Mouse (Mus musculus) MEL (cell line): ENCODE results near the gene Olfr91. TPM values are rescaled to one million over a fixed set of nuclear protein-coding genes. Genes with fewer than 3 reads are reported as not detected.

Experiments used
- DNase-seq: peaks from one replicate; pipeline ENCODE4 v3.0.0; 2011; ENCODE audit warnings: low read depth, low spot score
- H3K27ac ChIP-seq: 2 replicates; pipeline ENCODE4 v1.5.1; 2012; ENCODE audit warnings: low read depth, mild to moderate bottlenecking, control low read depth, low read length, moderate library complexity; ENCODE audit not compliant: control insufficient read depth
- H3K27me3 ChIP-seq, 2 experiments: fragments of 150-350 bp in 1 of 2; sonication (generic) in 1 of 2; 2 replicates each; pipeline ENCODE4 v1.6.1; 2012; ENCODE audit warnings: low read length in 2 of 2, mild to moderate bottlenecking in 2 of 2, improper control_type of control experiment in 1 of 2, moderate library complexity in 1 of 2; ENCODE audit not compliant: insufficient read depth in 2 of 2, control insufficient read depth in 1 of 2
- H3K36me3 ChIP-seq, 2 experiments: 2 replicates each; pipeline ENCODE4 v1.6.1; 2012 to 2014; ENCODE audit warnings: low read length in 2 of 2, improper control_type of control experiment in 1 of 2, inconsistent platforms in 1 of 2, mild to moderate bottlenecking in 1 of 2; ENCODE audit not compliant: insufficient read depth in 2 of 2, control insufficient read depth in 1 of 2
- H3K4me1 ChIP-seq, 2 experiments: fragments of 150-350 bp in 1 of 2; sonication (generic) in 1 of 2; 2 replicates each; pipeline ENCODE4 v1.6.1; 2012; ENCODE audit warnings: low read length in 2 of 2, improper control_type of control experiment in 1 of 2, mild to moderate bottlenecking in 1 of 2; ENCODE audit not compliant: insufficient read depth in 2 of 2, control insufficient read depth in 1 of 2
- H3K4me3 ChIP-seq, 2 experiments: fragments of 150-350 bp in 1 of 2; sonication (generic) in 1 of 2; 2 replicates each; pipeline ENCODE4 v1.5.1; 2012; ENCODE audit warnings: low read depth in 2 of 2, low read length in 2 of 2, mild to moderate bottlenecking in 2 of 2, moderate library complexity in 2 of 2, control low read depth in 1 of 2, improper control_type of control experiment in 1 of 2; ENCODE audit not compliant: control insufficient read depth in 1 of 2, insufficient read depth in 1 of 2
- H3K79me2 ChIP-seq: 2 replicates; pipeline ENCODE4 v1.6.1; 2012; ENCODE audit warnings: mild to moderate bottlenecking, low read length, moderate library complexity; ENCODE audit not compliant: control insufficient read depth, poor library complexity, insufficient read depth
- H3K9ac ChIP-seq: 2 replicates; pipeline ENCODE4 v1.6.1; 2012; ENCODE audit warnings: low read depth, mild to moderate bottlenecking, control low read depth, low read length, moderate library complexity; ENCODE audit not compliant: control insufficient read depth, poor library complexity, severe bottlenecking
- H3K9me3 ChIP-seq: fragments of 150-350 bp; sonication (generic); replicated peaks from 2 replicates; pipeline ENCODE4 v1.6.1; 2012; ENCODE audit warnings: mild to moderate bottlenecking, low read length, improper control_type of control experiment, moderate library complexity; ENCODE audit not compliant: insufficient read depth
- BHLHE40 ChIP-seq: IDR thresholded peaks from 2 replicates; pipeline ENCODE4 v1.6.1; 2012; ENCODE audit warnings: low read depth, mild to moderate bottlenecking, inconsistent platforms, low read length, improper control_type of control experiment, borderline replicate concordance
- CHD1 ChIP-seq: IDR thresholded peaks from 2 replicates; pipeline ENCODE4 v1.6.1; 2012; ENCODE audit warnings: low read depth, mild to moderate bottlenecking, inconsistent platforms, low read length, improper control_type of control experiment
- ELF1 ChIP-seq: IDR thresholded peaks from 2 replicates; pipeline ENCODE4 v1.6.1; 2014; ENCODE audit warnings: low read depth, mild to moderate bottlenecking, inconsistent platforms, low read length, improper control_type of control experiment, moderate library complexity
- GABPA ChIP-seq: IDR thresholded peaks from 2 replicates; pipeline ENCODE4 v1.6.1; 2012; ENCODE audit warnings: low read depth, mild to moderate bottlenecking, inconsistent platforms, low read length, improper control_type of control experiment, moderate library complexity
- JUND ChIP-seq: IDR thresholded peaks from 2 replicates; pipeline ENCODE4 v1.6.1; 2011; ENCODE audit warnings: low read depth, mild to moderate bottlenecking, improper control_type of control experiment, low read length
- MAFK ChIP-seq: IDR thresholded peaks from 2 replicates; pipeline ENCODE4 v1.6.1; 2011; ENCODE audit warnings: low read depth, mild to moderate bottlenecking, low read length, improper control_type of control experiment, borderline replicate concordance
- MAX ChIP-seq: IDR thresholded peaks from 2 replicates; pipeline ENCODE4 v1.6.1; 2011; ENCODE audit warnings: low read length, improper control_type of control experiment
- MEF2A ChIP-seq: IDR thresholded peaks from 2 replicates; pipeline ENCODE4 v1.6.1; 2014; ENCODE audit warnings: low read depth, mild to moderate bottlenecking, inconsistent platforms, low read length, improper control_type of control experiment; ENCODE audit not compliant: poor library complexity, insufficient replicate concordance, severe bottlenecking; ENCODE audit errors: extremely low read depth
- MYC ChIP-seq: IDR thresholded peaks from 2 replicates; pipeline ENCODE4 v1.6.1; 2011; ENCODE audit warnings: low read depth, mild to moderate bottlenecking, low read length, improper control_type of control experiment, moderate library complexity
- POLR2A ChIP-seq, 2 experiments: IDR thresholded peaks; 2 replicates each; pipeline ENCODE4 v1.6.1; 2011 to 2012; ENCODE audit warnings: low read length in 2 of 2, mild to moderate bottlenecking in 2 of 2, control low read depth in 1 of 2, improper control_type of control experiment in 1 of 2, low read depth in 1 of 2, moderate library complexity in 1 of 2; ENCODE audit not compliant: control insufficient read depth in 1 of 2, insufficient read depth in 1 of 2, poor library complexity in 1 of 2
- POLR2AphosphoS2 ChIP-seq: IDR thresholded peaks from 2 replicates; pipeline ENCODE4 v1.6.1; 2011; ENCODE audit warnings: low read length, improper control_type of control experiment
- RAD21 ChIP-seq: IDR thresholded peaks from 2 replicates; pipeline ENCODE4 v1.6.1; 2011; ENCODE audit warnings: mild to moderate bottlenecking, low read depth, low read length, improper control_type of control experiment
- RCOR1 ChIP-seq: IDR thresholded peaks from 2 replicates; pipeline ENCODE4 v1.6.1; 2012; ENCODE audit warnings: low read depth, mild to moderate bottlenecking, inconsistent platforms, low read length, improper control_type of control experiment
- SMC3 ChIP-seq: IDR thresholded peaks from 2 replicates; pipeline ENCODE4 v1.6.1; 2011; ENCODE audit warnings: low read depth, low read length, improper control_type of control experiment
- TAL1 ChIP-seq: IDR thresholded peaks from 2 replicates; pipeline ENCODE4 v1.6.1; 2012; ENCODE audit warnings: mild to moderate bottlenecking, inconsistent platforms, low read length, moderate library complexity, mixed read lengths
- TBP ChIP-seq: IDR thresholded peaks from 2 replicates; pipeline ENCODE4 v1.8.0; 2011; ENCODE audit warnings: low read depth, low read length, improper control_type of control experiment
- UBTF ChIP-seq: IDR thresholded peaks from 2 replicates; pipeline ENCODE4 v1.6.1; 2012; ENCODE audit warnings: low read depth, mild to moderate bottlenecking, inconsistent platforms, low read length, improper control_type of control experiment, moderate library complexity, borderline replicate concordance; ENCODE audit not compliant: insufficient read depth
- USF1 ChIP-seq: IDR thresholded peaks from 2 replicates; pipeline ENCODE4 v1.6.1; 2014; ENCODE audit warnings: low read depth, mild to moderate bottlenecking, inconsistent platforms, low read length, improper control_type of control experiment, moderate library complexity
- USF2 ChIP-seq, 2 experiments: IDR thresholded peaks; 2 replicates each; pipeline ENCODE4 v1.6.1; 2011 to 2012; ENCODE audit warnings: improper control_type of control experiment in 2 of 2, low read length in 2 of 2, borderline replicate concordance in 1 of 2, inconsistent platforms in 1 of 2, low read depth in 1 of 2, mild to moderate bottlenecking in 1 of 2; ENCODE audit not compliant: insufficient read depth in 1 of 2
- ZC3H11A ChIP-seq: IDR thresholded peaks from 2 replicates; pipeline ENCODE4 v1.6.1; 2012; ENCODE audit warnings: low read depth, mild to moderate bottlenecking, inconsistent platforms, low read length, improper control_type of control experiment
- ZMIZ1 ChIP-seq: IDR thresholded peaks from 2 replicates; pipeline ENCODE4 v1.6.1; 2012; ENCODE audit warnings: low read depth, mild to moderate bottlenecking, inconsistent platforms, low read length, improper control_type of control experiment, moderate library complexity
- polyA plus RNA-seq, 2 experiments: library from polyadenylated mRNA; stranded (reverse) in 1 of 2; unstranded in 1 of 2; fragments of >175 nt in 1 of 2; fragments of >200 nt in 1 of 2; gene quantifications; 2 replicates each; pipeline versions ENCODE4 v1.2.1 to v1.2.4; 2012; ENCODE audit warnings: low replicate concordance in 2 of 2, low read depth in 1 of 2; ENCODE audit not compliant: insufficient read length in 2 of 2, insufficient read depth in 1 of 2, missing spikeins in 1 of 2
- total RNA-seq: library from RNA; depleted of rRNA; stranded (reverse); fragments of 300-350 nt; gene quantifications from 2 replicates; pipeline ENCODE4 v1.2.3, GENCODE M21; 2012

Olfr91 gene
- total and polyA plus RNA-seq, 3 experiments: not detected

- Histone ChIP-seq H3K4me3 (no peak overlapping the region), H3K79me2 (no peaks in the 10 kb centered on the region), H3K27ac (no peak overlapping the region), H3K27me3 (no peaks in the 10 kb centered on the region), H3K9me3 (no peaks in the 10 kb centered on the region), H3K36me3 (peaks cover 0 to 4% of the 10 kb centered on the region in 2 experiments; a peak in 2 of 4 replicates), H3K9ac (no peak overlapping the region), H3K4me1 (peaks cover 0 to 3% of the 10 kb centered on the region in 2 experiments; a peak in 1 of 4 replicates)
- TF ChIP-seq ELF1: no peak
- TF ChIP-seq GABPA: no peak
- no peak for TF ChIP-seq MEF2A
- no peak for TF ChIP-seq RCOR1
- no peak for TF ChIP-seq USF1
- TF ChIP-seq MYC: no peak
- TF ChIP-seq POLR2A (IDR thresholded peaks at IDR 0.05; ENCODE audit: control insufficient read depth in 1 of 2, insufficient read depth in 1 of 2, low read depth in 1 of 2, low read length in 2 of 2, poor library complexity in 1 of 2): no peak
- TF ChIP-seq ZMIZ1: no peak
- TF ChIP-seq MAFK: no peak
- no peak for TF ChIP-seq CHD1
- TF ChIP-seq MAX: no peak
- no peak for DNase-seq
Observed at GRCm38 (mm10) chr17:37061435-37061834, 36.6 kb downstream of the Olfr91 start.

GRCm38 (mm10) chr17:37056957-37057356, 41.1 kb downstream of the Olfr91 start:
- no peak for DNase-seq
- H3K36me3 ChIP-seq: no peaks in the 10 kb centered on the region
- no peak overlapping the region for H3K9ac ChIP-seq
- H3K9me3 ChIP-seq: no peaks in the 10 kb centered on the region
- H3K27me3 ChIP-seq: no peaks in the 10 kb centered on the region
- H3K4me1 ChIP-seq: no peaks in the 10 kb centered on the region
- H3K27ac ChIP-seq: no peak overlapping the region
- TF ChIP-seq USF2 (IDR thresholded peaks at IDR 0.05; ENCODE audit: borderline replicate concordance in 1 of 2, insufficient read depth in 1 of 2, low read depth in 1 of 2, low read length in 2 of 2): no peak
- TF ChIP-seq BHLHE40: no peak
- TF ChIP-seq UBTF: no peak
- no peak for TF ChIP-seq POLR2AphosphoS2
- TF ChIP-seq JUND: no peak
- no peak for TF ChIP-seq RAD21
- no peak for TF ChIP-seq POLR2A (IDR thresholded peaks at IDR 0.05; ENCODE audit: control insufficient read depth in 1 of 2, insufficient read depth in 1 of 2, low read depth in 1 of 2, low read length in 2 of 2, poor library complexity in 1 of 2)
- no peak for TF ChIP-seq ZC3H11A
- TF ChIP-seq USF1: no peak
- no peak for TF ChIP-seq SMC3
- no peak for TF ChIP-seq MEF2A
- no peak for TF ChIP-seq TBP
- TF ChIP-seq ZMIZ1: no peak
- no peak for TF ChIP-seq TAL1
- no peak overlapping the region for H3K4me3 ChIP-seq
- no peaks in the 10 kb centered on the region for H3K79me2 ChIP-seq
